ENCODE assay signal across 8 mouse cellular contexts in the genomic region with DNA sequence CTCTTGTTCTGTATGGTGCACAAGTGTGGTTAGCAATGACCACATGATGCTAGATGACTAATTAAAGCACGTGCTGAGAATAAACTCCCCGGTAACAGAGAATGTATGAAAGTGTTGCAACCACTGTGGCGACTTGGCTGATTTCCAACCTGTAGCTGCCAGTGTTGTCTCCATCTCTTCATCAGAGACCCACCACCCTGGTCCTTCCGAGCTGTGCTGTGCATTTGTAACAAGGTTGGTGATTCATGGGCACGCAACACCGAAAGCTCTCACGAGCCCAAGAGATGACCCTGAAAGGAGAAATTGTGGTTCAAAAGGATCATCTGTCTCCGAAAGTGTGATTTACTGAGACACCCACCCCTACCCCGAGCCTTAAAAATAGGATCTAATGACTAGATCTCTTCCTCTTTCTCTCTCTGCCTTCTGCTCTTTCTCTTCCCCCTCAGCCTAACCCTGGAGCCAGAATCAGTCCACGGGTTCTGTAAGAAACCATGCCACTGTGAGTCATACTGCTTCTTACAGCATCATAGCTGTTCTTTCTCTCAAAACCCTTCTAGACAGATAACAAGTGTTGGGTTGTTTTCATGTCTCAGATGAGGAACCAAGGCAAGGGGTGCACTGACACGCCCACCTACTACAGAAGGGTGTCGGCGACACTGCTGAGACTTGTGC.
DNase-seq lines count a peak whose midpoint lies in the region; TF ChIP-seq lines count a peak whose summit lies in the region.

No protein-coding gene starts in this region.

- no peaks in the 10 kb centered on the region for H3K27me3 ChIP-seq in CH12.LX (replicated peaks)
- H3K27me3 ChIP-seq in embryonic facial prominence, embryonic 10.5 days (replicated peaks; ENCODE audit: low read depth, poor library complexity, severe bottlenecking), result no peaks in the 10 kb centered on the region

- H3K4me1 ChIP-seq in CH12.LX (ENCODE audit: control insufficient read depth in 1 of 2, insufficient read depth in 2 of 2), result peaks cover 0 to 13% of the 10 kb centered on the region in 2 experiments; a peak in 1 of 4 replicates
- H3K4me1 ChIP-seq in bone marrow, adult 2 months (ENCODE audit: control insufficient read depth, insufficient read depth, low read length), result no peaks in the 10 kb centered on the region; the same call in 1 of the 2 replicates
- H3K4me1 ChIP-seq in embryonic facial prominence, embryonic 10.5 days, result peaks cover 28% of the 10 kb centered on the region

- TF ChIP-seq CTCF in CH12.LX (conservative IDR thresholded peaks at IDR 0.05 in 1 of 2, IDR thresholded peaks at IDR 0.05 in 1 of 2; ENCODE audit: low read depth in 2 of 2, low read length in 2 of 2), result no peak
- TF ChIP-seq CTCF in bone marrow, adult 2 months (IDR thresholded peaks at IDR 0.05; ENCODE audit: control insufficient read depth, insufficient read depth, low read length), result no peak

- H3K36me3 ChIP-seq in CH12.LX (replicated peaks in 1 of 2; ENCODE audit: control insufficient read depth in 1 of 2, insufficient read depth in 1 of 2, low read length in 1 of 2), result no peaks in the 10 kb centered on the region
- no peaks in the 10 kb centered on the region for H3K36me3 ChIP-seq in embryonic facial prominence, embryonic 10.5 days (replicated peaks)

- H3K79me2 ChIP-seq in CH12.LX (replicated peaks; ENCODE audit: control insufficient read depth, extremely low read depth, insufficient read depth, poor library complexity, severe bottlenecking), result no peaks in the 10 kb centered on the region

- no peak for TF ChIP-seq EP300 in CH12.LX (IDR thresholded peaks at IDR 0.05; ENCODE audit: low read length)

- peak; percentile 82 for DNase-seq in layer of hippocampus, adult 11-12 months (ENCODE audit: low spot score)
- DNase-seq in layer of hippocampus, postnatal 10 days (ENCODE audit: low spot score in 2 of 2), result no peak
- DNase-seq in CH12.LX (ENCODE audit: extremely low read depth), result peak; percentile 70
- DNase-seq in lung, postnatal 36 days, result peak; percentile 55
- DNase-seq in kidney, postnatal 10 days, result no peak
- DNase-seq in cerebellum, postnatal 14 days, result no peak
- DNase-seq in embryonic facial prominence, embryonic 10.5 days (ENCODE audit: low spot score), result no peak

- H3K27ac ChIP-seq in CH12.LX (ENCODE audit: insufficient read depth, low read depth), result no peak overlapping the region
- H3K27ac ChIP-seq in bone marrow, adult 2 months (ENCODE audit: control insufficient read depth, insufficient read depth, low read depth, low read length, poor library complexity), result peak overlapping the region; percentile 67
- H3K27ac ChIP-seq in embryonic facial prominence, embryonic 10.5 days (replicated peaks), result no peak overlapping the region

- TF ChIP-seq POLR2A in CH12.LX (IDR thresholded peaks at IDR 0.05; ENCODE audit: low read depth, low read length), result no peak
- TF ChIP-seq POLR2A in bone marrow, adult 2 months (IDR thresholded peaks at IDR 0.05; ENCODE audit: borderline replicate concordance, control insufficient read depth, low read depth, low read length), result no peak

- in situ Hi-C loops in CH12.LX (cut with MboI; ENCODE audit: low pct_ligation_motif_present, low pct_unique_long_range_greater_than_20kb, low sequenced_read_pairs), result no loop called here

- TF ChIP-seq RAD21 in CH12.LX (IDR thresholded peaks at IDR 0.05; ENCODE audit: low read depth, low read length), result no peak

- 20% methylated on average over 13 of the region's 13 CpGs for WGBS in bone marrow, adult 2 months
- 94% methylated on average over 13 of the region's 13 CpGs for WGBS in embryonic facial prominence, embryonic 10.5 days

- no peak overlapping the region for H3K9ac ChIP-seq in CH12.LX (ENCODE audit: insufficient read depth, low read depth)

- dilution Hi-C loops in CH12.LX (cut with MboI; ENCODE audit: extremely low pct_ligation_motif_present, extremely low pct_unique_long_range_greater_than_20kb, low sequenced_read_pairs), result no loop called here

- H3K4me2 ChIP-seq in CH12.LX (ENCODE audit: insufficient read depth, low read depth, poor library complexity, severe bottlenecking), result no peak overlapping the region

- H3K4me3 ChIP-seq in CH12.LX (replicated peaks in 1 of 3; ENCODE audit: low read depth in 2 of 3, low read length in 2 of 3, poor library complexity in 1 of 3), result no peak overlapping the region
- no peak overlapping the region for H3K4me3 ChIP-seq in bone marrow, adult 2 months (replicated peaks; ENCODE audit: control insufficient read depth, low read depth, low read length)
- H3K4me3 ChIP-seq in embryonic facial prominence, embryonic 10.5 days, result no peak overlapping the region

- peaks cover 30% of the 10 kb centered on the region for H3K9me3 ChIP-seq in CH12.LX (replicated peaks; ENCODE audit: low read length)
- no peaks in the 10 kb centered on the region for H3K9me3 ChIP-seq in embryonic facial prominence, embryonic 10.5 days

TF ChIP-seq in CH12.LX, 34 proteins besides CTCF, POLR2A, EP300 and RAD21:
- TF ChIP-seq MEF2A (IDR thresholded peaks at IDR 0.05; ENCODE audit: borderline replicate concordance, low read depth, low read length) (no peak), BHLHE40 (IDR thresholded peaks at IDR 0.05; ENCODE audit: low read depth, low read length) (peak; percentile 54)

Comparison
In these comparisons a context has a peak if more than half of its experiments do, and no peak if none do; other contexts are left out.
1. DNase-seq: peak in layer of hippocampus, adult 11-12 months (single experiment), CH12.LX (single experiment) and lung, postnatal 36 days (single experiment); none in layer of hippocampus, postnatal 10 days (0 of 2), kidney, postnatal 10 days (single experiment), cerebellum, postnatal 14 days (0 of 2) and embryonic facial prominence, embryonic 10.5 days (single experiment).